Mouse (Mus musculus) heart, embryonic 14.5 days (tissue): ENCODE results near the gene Olfr525. TPM values are rescaled to one million over a fixed set of nuclear protein-coding genes. Genes with fewer than 3 reads are reported as not detected.

Source experiments
- ATAC-seq: fragments of 200-750 bp; cut with Nextera tagmentation; 2 replicates; pipeline ENCODE4 v1.8.0; 2017; ENCODE audit warnings: low read depth, moderate TSS enrichment; ENCODE audit not compliant: insufficient number of reproducible peaks, insufficient read depth, low FRiP score
- H3K27ac ChIP-seq, 2 experiments: fragments of 200-500 bp in 1 of 2; fragments of 300-500 bp in 1 of 2; sonication (generic) in 1 of 2; replicated peaks in 1 of 2; 2 replicates each; pipeline ENCODE4 v1.5.1; 2012 to 2014; ENCODE audit warnings: low read depth in 2 of 2, low read length in 2 of 2, control low read depth in 1 of 2, mild to moderate bottlenecking in 1 of 2, mixed read lengths in 1 of 2; ENCODE audit not compliant: control insufficient read depth in 1 of 2, insufficient read depth in 1 of 2
- H3K27me3 ChIP-seq: fragments of 300-500 bp; sonication (generic); 2 replicates; pipeline ENCODE4 v1.6.1; 2014; ENCODE audit warnings: mild to moderate bottlenecking, low read length, control low read depth; ENCODE audit not compliant: control insufficient read depth, insufficient read depth
- H3K36me3 ChIP-seq: fragments of 300-500 bp; sonication (generic); 2 replicates; pipeline ENCODE4 v1.6.1; 2014; ENCODE audit warnings: mild to moderate bottlenecking, control low read depth, low read length, mixed read lengths; ENCODE audit not compliant: control insufficient read depth, insufficient read depth
- H3K4me1 ChIP-seq, 2 experiments: fragments of 200-500 bp in 1 of 2; fragments of 300-500 bp in 1 of 2; sonication (generic) in 1 of 2; 2 replicates each; pipeline ENCODE4 v1.6.1; 2012 to 2014; ENCODE audit warnings: low read length in 2 of 2, control low read depth in 1 of 2, mixed read lengths in 1 of 2; ENCODE audit not compliant: control insufficient read depth in 2 of 2, insufficient read depth in 2 of 2
- H3K4me2 ChIP-seq: fragments of 300-500 bp; sonication (generic); 2 replicates; pipeline ENCODE4 v1.6.1; 2014; ENCODE audit warnings: mild to moderate bottlenecking, low read length
- H3K4me3 ChIP-seq, 2 experiments: fragments of 200-500 bp in 1 of 2; fragments of 300-500 bp in 1 of 2; sonication (generic) in 1 of 2; 2 replicates each; pipeline ENCODE4 v1.5.1; 2012 to 2014; ENCODE audit warnings: low read length in 2 of 2, mild to moderate bottlenecking in 2 of 2, control low read depth in 1 of 2, low read depth in 1 of 2, moderate library complexity in 1 of 2; ENCODE audit not compliant: control insufficient read depth in 1 of 2, insufficient read depth in 1 of 2
- H3K9ac ChIP-seq: fragments of 300-500 bp; sonication (generic); 2 replicates; pipeline ENCODE4 v1.6.1; 2014; ENCODE audit warnings: mild to moderate bottlenecking, low read length
- H3K9me3 ChIP-seq: fragments of 300-500 bp; sonication (generic); 2 replicates; pipeline ENCODE4 v1.6.1; 2016; ENCODE audit warnings: low read length, control low read depth; ENCODE audit not compliant: control insufficient read depth
- WGBS: fragments of 180-500 bp; shearing (Covaris S2); extraction: QIAGEN DNeasy Blood & Tissue Kit; methylation state at CpG from one replicate; pipeline ENCODE4 v1.1.7; 2014; 5-methylcytosine and 5-hydroxymethylcytosine counted together
- polyA plus RNA-seq: library from polyadenylated mRNA; unstranded; fragments of >200 nt; fragmentation: Nextera tagmentation; extraction: Ambion mirVana; gene quantifications from 2 replicates; pipeline ENCODE4 v1.2.1, GENCODE M21; 2014

Olfr525 gene
- not detected in 2 replicates for polyA plus RNA-seq

DNA sequence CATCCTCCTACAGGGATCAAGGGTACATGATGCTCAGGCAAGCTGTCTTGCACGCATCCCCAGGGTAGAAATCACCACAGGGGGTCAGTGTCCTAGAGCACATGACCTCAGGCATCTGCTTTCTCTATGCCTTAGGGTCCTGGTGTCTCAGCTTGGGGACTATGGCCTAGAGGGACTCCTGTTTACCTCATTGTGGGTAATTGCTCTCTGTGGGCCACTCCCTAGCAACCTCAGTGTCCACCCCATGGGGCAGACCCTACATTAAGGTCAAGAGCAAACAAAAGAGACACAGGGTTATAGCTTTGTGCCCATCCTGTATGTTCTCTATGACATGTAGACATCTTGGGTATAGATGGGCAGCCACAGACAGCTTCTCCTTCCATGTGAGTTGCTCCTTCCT lies at the start of gene Olfr525:
Olfr525 (plus strand) TSS at position 301 of the 400 bp plus-strand sequence.
- WGBS: 50% methylated on average over 1 of the region's 1 CpGs
- H3K27ac ChIP-seq: no peak within 1 kb of the TSS
- H3K4me1 ChIP-seq: no peaks in the 10 kb centered on the region
- no peak within 1 kb of the TSS for H3K4me3 ChIP-seq
- H3K9me3 ChIP-seq: 0 out of 2 replicates have a peak, but pooled peaks cover 2% of the 10 kb centered on the region
- no peak within 1 kb of the TSS for H3K9ac ChIP-seq
- ATAC-seq: no peak
- H3K36me3 ChIP-seq: no peaks in the 10 kb centered on the region
- H3K27me3 ChIP-seq: no peaks in the 10 kb centered on the region
- no peak within 1 kb of the TSS for H3K4me2 ChIP-seq

DNA sequence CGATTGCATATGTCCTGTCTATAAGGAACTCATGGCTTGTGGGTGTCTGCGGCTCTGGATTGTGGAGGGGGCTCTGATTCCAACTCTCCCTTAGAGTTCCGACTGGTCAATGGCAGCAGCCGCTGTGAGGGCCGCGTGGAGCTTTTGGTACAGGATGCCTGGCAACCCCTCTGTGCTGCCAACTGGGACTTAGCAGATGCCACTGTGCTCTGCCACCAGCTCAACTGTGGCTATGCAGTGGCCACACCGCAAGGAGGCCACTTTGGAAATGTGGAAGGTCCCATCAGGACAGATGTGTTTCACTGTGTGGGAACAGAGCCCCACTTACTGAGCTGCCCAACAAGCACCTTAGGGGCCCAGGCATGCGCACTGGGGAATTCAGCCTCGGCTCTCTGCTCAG lies 24.9 kb upstream of the Olfr525 start:
- Histone ChIP-seq H3K9ac (no peak overlapping the region), H3K27me3 (no peaks in the 10 kb centered on the region), H3K36me3 (no peaks in the 10 kb centered on the region), H3K4me2 (no peak overlapping the region), H3K4me3 (no peak overlapping the region), H3K4me1 (no peaks in the 10 kb centered on the region), H3K27ac (no peak overlapping the region), H3K9me3 (no peaks in the 10 kb centered on the region)
- no peak for ATAC-seq
- 81% methylated on average over 9 of the region's 9 CpGs for WGBS

- no peak overlapping the region for H3K4me3 ChIP-seq
- H3K4me1 ChIP-seq: no peaks in the 10 kb centered on the region
- no peak overlapping the region for H3K9ac ChIP-seq
- no peaks in the 10 kb centered on the region for H3K27me3 ChIP-seq
- 65% methylated on average over 6 of the region's 6 CpGs for WGBS
- H3K36me3 ChIP-seq: no peaks in the 10 kb centered on the region
- no peak overlapping the region for H3K4me2 ChIP-seq
- no peak overlapping the region for H3K27ac ChIP-seq
- no peak for ATAC-seq
- H3K9me3 ChIP-seq: no peaks in the 10 kb centered on the region
Measured at GRCm38 (mm10) chr7:140296876-140297275, 23.8 kb upstream of the Olfr525 start.

DNA sequence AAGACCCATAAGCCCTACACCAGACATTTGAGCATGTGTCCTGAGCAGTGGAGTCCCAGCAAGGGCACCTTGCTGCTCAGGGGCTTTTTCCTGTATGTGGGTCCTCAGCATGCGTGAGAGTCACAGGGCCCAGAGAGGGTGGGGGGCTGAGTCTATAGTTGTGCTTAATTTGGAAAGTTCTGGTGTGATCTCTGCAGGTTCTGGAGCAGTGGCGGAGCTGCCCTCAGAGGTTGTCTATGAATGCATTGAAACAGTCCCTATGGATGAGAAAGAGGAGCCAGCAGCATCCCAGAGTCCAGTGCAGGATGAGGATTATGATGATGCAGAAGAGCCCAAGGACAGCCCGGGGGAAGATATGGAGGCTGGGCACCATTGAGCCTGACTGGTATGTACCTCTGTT lies 21.2 kb upstream of the Olfr525 start:
- no peak for ATAC-seq
- Histone ChIP-seq H3K27me3 (no peaks in the 10 kb centered on the region), H3K4me1 (no peaks in the 10 kb centered on the region), H3K9me3 (no peaks in the 10 kb centered on the region), H3K27ac (no peak overlapping the region), H3K36me3 (no peaks in the 10 kb centered on the region), H3K4me2 (no peak overlapping the region), H3K9ac (no peak overlapping the region), H3K4me3 (no peak overlapping the region)
- 85% methylated on average over 3 of the region's 3 CpGs for WGBS

DNA sequence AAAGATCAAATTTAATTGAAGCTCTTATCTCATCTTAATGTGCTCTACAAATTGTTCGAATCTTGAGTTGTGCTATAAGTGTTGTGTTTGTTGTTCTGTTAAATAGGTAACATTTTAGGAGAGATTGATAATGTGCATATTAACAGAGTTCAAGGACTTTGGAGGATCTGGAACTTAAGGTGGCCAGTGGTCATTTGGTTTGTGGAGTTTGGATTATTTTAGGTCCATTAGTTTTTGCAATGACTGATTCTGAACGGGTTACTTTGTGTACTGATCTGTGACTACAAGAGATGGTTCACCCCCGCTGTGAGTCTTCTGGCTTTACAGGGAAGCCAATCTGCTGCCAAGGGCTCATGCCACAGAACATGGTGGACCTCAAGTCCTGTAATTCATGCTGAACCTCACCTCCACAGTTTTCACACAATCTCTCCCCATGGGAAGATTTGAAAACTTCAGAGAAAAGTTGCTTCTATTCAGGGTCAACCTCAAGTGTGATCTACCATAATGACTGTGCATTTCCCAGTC lies 735 bp upstream of the Olfr525 start:
- Histone ChIP-seq H3K36me3 (no peaks in the 10 kb centered on the region), H3K9me3 (0 out of 2 replicates have a peak, but pooled peaks cover 2% of the 10 kb centered on the region), H3K9ac (no peak overlapping the region), H3K27me3 (no peaks in the 10 kb centered on the region), H3K4me3 (no peak overlapping the region), H3K4me2 (no peak overlapping the region), H3K4me1 (no peaks in the 10 kb centered on the region), H3K27ac (no peak overlapping the region)
- 75% methylated on average over 3 of the region's 3 CpGs for WGBS
- ATAC-seq: no peak

GRCm38 (mm10) chr7:140321135-140321534 lies 477 bp downstream of the Olfr525 start:
- Histone ChIP-seq H3K9me3 (0 out of 2 replicates have a peak, but pooled peaks cover 2% of the 10 kb centered on the region), H3K27me3 (no peaks in the 10 kb centered on the region), H3K4me2 (no peak overlapping the region), H3K27ac (no peak overlapping the region), H3K4me1 (no peaks in the 10 kb centered on the region), H3K9ac (no peak overlapping the region), H3K36me3 (no peaks in the 10 kb centered on the region), H3K4me3 (no peak overlapping the region)
- no peak for ATAC-seq

- H3K4me1 ChIP-seq: no peaks in the 10 kb centered on the region
- no peak overlapping the region for H3K9ac ChIP-seq
- H3K27ac ChIP-seq: no peak overlapping the region
- H3K36me3 ChIP-seq: no peaks in the 10 kb centered on the region
- 24% methylated on average over 1 of the region's 1 CpGs for WGBS
- no peak; the same call in 1 of the 2 replicates for ATAC-seq
- no peaks in the 10 kb centered on the region for H3K9me3 ChIP-seq
- no peaks in the 10 kb centered on the region for H3K27me3 ChIP-seq
- no peak overlapping the region for H3K4me3 ChIP-seq
- no peak overlapping the region for H3K4me2 ChIP-seq
Measured at GRCm38 (mm10) chr7:140329766-140330304, 9.2 kb downstream of the Olfr525 start.

DNA sequence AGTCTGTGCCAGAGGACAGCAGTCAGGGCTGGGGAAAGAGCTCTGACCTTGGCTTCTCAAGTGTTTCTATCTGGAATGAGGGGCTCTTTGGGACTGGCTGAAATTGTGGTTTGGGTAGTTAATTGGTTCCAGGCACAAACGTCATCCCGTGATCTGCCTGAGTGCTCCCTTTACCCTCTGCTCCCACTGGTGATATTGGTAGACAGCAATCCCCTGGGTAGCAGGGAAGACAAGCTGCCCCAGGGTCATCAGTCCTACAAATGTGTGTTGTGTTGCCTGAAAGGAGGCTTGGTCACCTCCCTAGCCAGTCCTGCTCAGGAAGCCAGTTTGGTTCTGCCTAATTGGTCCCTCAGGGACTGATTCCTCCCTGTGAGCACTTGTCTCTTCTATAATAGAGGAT lies 13.1 kb downstream of the Olfr525 start, which contains the start of gene Olfr527:
Olfr527 (plus strand) TSS at position 301 of the 400 bp plus-strand sequence.
- Histone ChIP-seq H3K4me3 (no peak within 1 kb of the TSS), H3K9me3 (no peaks in the 10 kb centered on the region), H3K9ac (no peak within 1 kb of the TSS), H3K27ac (no peak within 1 kb of the TSS), H3K4me2 (no peak within 1 kb of the TSS), H3K4me1 (no peaks in the 10 kb centered on the region), H3K27me3 (no peaks in the 10 kb centered on the region), H3K36me3 (no peaks in the 10 kb centered on the region)
- ATAC-seq: no peak
- WGBS: 75% methylated on average over 2 of the region's 2 CpGs
